Mouse (Mus musculus): Measurements from ENCODE around the gene Wnk2.

DNA sequence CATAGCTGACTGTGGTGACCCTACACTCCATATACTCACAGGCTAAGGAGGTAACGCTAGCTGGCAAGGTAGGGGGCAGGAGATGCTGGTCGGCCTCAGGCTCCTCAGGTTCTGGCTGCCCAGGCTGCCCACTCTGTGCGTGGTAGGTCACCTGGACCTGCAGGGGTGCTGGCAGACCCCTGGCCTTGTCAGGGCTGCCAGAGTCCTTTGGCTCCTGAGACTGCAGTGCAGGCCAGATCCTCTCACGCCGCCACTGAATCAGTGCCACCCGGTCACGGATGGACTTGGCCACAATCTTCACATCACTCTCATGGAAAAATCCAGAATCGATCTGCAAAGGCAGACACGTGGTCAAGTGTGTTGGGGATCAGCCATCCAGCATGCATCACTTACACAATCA lies 62.6 kb downstream of the Wnk2 start:
- TF ChIP-seq CTCF (conservative IDR thresholded peaks at IDR 0.05; ENCODE audit: insufficient read depth, insufficient read length, low read depth, low read length) (no peak), POLR2A (IDR thresholded peaks at IDR 0.05; ENCODE audit: low read depth, low read length) (no peak)
